Mouse (Mus musculus) neutrophil, adult 5-6 weeks (primary cell): ENCODE results near the gene Rasl11b. TPM values are rescaled to one million over a fixed set of nuclear protein-coding genes. Genes with fewer than 3 reads are reported as not detected.

Source experiments
- ATAC-seq: fragments of 151-379, 151-347 bp; 2 replicates; pipeline ENCODE4 v1.8.0; 2017; ENCODE audit warnings: mild to moderate bottlenecking, moderate TSS enrichment; ENCODE audit not compliant: insufficient number of reproducible peaks, poor library complexity, low FRiP score, severe bottlenecking; ENCODE audit errors: extremely low read depth
- total RNA-seq: library from RNA; stranded (forward); fragments of 200-1000 nt; gene quantifications from 2 replicates; pipeline ENCODE4 v1.2.3, GENCODE M21; 2017

The Rasl11b gene
- total RNA-seq, 1 experiment from 2014 or later = 1.2 TPM

- no peak for ATAC-seq
Observed at GRCm38 (mm10) chr5:74240926-74241680, 46.0 kb downstream of the Rasl11b start.

DNA sequence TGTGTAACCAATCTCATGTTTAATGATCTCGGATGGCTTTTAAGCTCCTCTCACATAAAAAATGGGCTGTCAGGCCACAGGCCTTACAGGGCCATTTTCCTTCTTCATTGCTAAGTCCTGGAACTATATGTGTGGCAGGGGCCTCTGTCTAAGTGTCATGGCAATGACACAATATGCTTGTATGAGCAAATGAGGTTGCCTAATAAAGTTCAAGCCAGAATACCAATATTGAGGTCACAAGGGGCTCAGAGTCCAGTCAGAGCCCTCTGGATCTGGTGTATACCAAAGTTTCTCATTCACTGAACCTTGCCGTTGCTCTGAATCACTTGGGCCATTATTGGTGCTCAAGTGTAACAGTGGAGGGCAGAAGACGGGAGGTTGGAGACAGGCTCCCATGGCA lies 47.6 kb downstream of the Rasl11b start:
- no peak for ATAC-seq

GRCm38 (mm10) chr5:74244406-74245019 lies 49.4 kb downstream of the Rasl11b start:
- no peak for ATAC-seq

DNA sequence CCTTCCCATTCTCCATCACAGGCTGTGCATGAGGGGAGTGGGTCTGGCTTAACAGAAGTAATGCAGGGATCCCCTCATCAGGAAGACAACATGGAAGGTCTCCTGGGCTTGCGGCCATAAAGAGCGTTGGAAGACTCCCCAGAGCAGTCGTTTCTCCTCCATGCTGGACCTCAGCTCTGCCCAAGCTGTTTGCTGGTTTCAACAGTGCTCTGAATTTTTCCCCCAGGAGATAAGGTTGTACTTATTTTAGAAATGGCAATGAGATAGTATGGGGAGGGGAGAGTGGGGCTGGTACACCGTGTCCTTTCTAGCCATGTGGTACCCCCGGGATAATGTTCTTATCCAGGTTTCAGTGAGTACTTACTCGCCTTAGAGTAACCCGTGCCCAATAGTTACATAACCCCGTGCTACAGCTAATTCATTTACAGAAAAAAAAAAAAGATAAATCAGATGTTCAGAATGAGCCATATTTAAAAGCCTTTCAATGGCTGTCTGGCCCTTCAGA lies 50.6 kb downstream of the Rasl11b start:
- no peak for ATAC-seq

- ATAC-seq = no peak
Observed at GRCm38 (mm10) chr5:74246453-74246852, 51.4 kb downstream of the Rasl11b start.

- ATAC-seq = no peak
Observed at GRCm38 (mm10) chr5:74246971-74247370, 51.9 kb downstream of the Rasl11b start.

Other genes starting within 250 kb of the Rasl11b start
- gene Usp46, start 126.9 kb upstream of the Rasl11b start, total RNA-seq = 7.5 and 9.5 TPM in 2 replicates